Mouse (Mus musculus): Measurements from ENCODE around the gene Qk.

DNA sequence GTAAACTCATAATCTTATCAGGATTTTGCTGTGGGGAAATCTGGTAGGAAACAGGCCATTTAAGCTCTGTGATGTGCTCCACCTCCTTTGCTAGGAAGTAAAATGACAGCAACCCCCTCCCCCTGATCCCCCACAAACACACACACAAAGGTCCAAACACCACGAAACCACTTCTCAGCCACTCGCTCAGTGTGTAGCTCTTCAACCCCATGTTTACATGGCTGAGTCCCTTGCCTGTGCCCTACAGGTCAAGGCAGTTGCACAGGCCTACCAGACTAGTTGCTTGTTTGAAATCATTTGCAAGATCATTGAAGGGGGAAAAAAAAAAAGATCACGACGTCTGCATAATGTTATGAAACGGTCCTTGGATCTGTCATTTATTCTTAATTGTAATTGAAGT is 9.8 kb upstream of the Qk start:
- TF ChIP-seq NELFE (IDR thresholded peaks at IDR 0.05; ENCODE audit: low read depth, low read length): no peak
- no peak for TF ChIP-seq POLR2A (IDR thresholded peaks at IDR 0.05; ENCODE audit: control insufficient read depth in 1 of 2, insufficient read depth in 1 of 2, low read depth in 1 of 2, low read length in 2 of 2, poor library complexity in 1 of 2)
- no peak for TF ChIP-seq MAFK (IDR thresholded peaks at IDR 0.05; ENCODE audit: borderline replicate concordance, low read depth, low read length)
- no peak for TF ChIP-seq TAL1 (IDR thresholded peaks at IDR 0.05; ENCODE audit: low read length)
- TF ChIP-seq CTCF (IDR thresholded peaks at IDR 0.05 in 2 of 3, conservative IDR thresholded peaks at IDR 0.05 in 1 of 3; ENCODE audit: control insufficient read depth in 1 of 3, insufficient read depth in 1 of 3, low read depth in 2 of 3, low read length in 3 of 3, poor library complexity in 1 of 3, severe bottlenecking in 1 of 3): no peak
- TF ChIP-seq GABPA (IDR thresholded peaks at IDR 0.05; ENCODE audit: low read depth, low read length): no peak
- TF ChIP-seq BHLHE40 (IDR thresholded peaks at IDR 0.05; ENCODE audit: borderline replicate concordance, low read depth, low read length): no peak
- no peak for TF ChIP-seq ZNF384 (IDR thresholded peaks at IDR 0.05; ENCODE audit: low read depth, low read length)
- TF ChIP-seq E2F4 (IDR thresholded peaks at IDR 0.05; ENCODE audit: borderline replicate concordance, low read depth, low read length): no peak

Measured in MEL (cell line).